Mouse (Mus musculus): ENCODE data around the gene Oosp3. TPM values are rescaled to one million over a fixed set of nuclear protein-coding genes. Genes with fewer than 3 reads are reported as not detected.

Oosp3 gene
- polyA plus RNA-seq (2014; fragmentation: Illumina TruSeq; extraction: RNeasy Lipid Tissue Mini Kit (QIAGEN cat#74804)) = 73.2 TPM

GRCm38 (mm10) chr19:11696755-11697154, at the start of gene Oosp3:
Gene Oosp3, plus strand, starts transcription at chr19:11697055.

DNA sequence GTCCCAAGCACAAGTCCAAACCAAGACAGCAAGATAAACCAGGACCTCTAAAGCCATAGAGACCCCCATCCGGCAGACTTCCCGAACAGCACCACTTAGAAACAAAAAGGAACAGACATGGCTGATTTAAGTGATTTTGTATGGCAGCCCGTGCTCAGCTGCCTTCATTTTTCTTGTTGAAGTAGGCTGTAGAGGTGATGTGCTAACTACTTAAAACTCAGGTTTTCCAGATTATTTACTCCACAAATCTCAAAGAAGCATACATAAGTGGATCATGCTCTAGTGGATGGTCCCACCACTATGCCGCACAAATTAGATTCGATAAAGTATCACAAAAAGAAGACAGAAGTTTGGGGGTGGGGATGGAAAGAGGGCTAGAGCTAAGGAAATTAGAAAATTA, 36.4 kb upstream of the Oosp3 start, which contains the start of gene Oosp2:
Gene Oosp2 (minus strand): TSS at position 101 of the 400 bp plus-strand sequence.

DNA sequence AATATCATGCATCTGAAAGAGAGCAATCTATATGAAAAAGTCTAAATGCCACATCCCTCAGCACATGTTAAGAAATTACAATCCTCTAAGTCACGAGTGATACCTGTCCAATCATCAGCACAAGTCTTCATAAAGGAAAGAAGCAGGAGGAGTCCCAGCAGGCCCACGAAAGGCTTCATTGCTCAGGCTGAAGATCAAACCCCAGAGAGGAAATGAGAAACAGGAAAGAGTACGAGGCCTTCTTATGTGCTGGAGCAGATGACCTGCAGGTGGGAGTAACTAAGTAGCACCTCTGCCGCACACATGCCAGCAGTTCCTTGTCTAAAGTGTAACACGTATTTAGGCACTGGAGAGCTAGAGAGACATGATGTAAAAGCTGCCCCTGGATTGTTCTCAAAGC, 6.0 kb upstream of the Oosp3 start, which contains the start of gene Oosp1:
Gene Oosp1 (minus strand): TSS at position 312 of the 400 bp plus-strand sequence.

DNA sequence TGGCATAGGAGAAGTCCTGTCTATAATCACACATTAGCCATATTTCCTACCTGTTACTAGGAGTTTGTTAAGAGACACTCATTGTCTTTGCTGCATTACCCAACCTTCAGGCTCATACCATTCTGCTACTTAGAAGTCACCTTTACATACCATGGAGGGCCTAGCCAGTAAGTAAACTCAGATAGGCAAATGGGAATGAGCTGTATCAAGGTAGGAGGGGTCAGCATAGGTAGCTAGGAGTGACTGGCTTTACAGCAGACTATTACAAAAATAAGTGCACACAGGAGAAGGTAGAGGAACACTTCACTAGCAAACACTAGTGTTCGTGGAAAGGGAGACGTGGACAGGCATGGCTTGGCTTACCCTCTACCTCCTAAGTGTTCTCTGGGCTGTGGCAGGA, 50.4 kb downstream of the Oosp3 start, which contains the start of gene Gif:
Gene Gif (plus strand): TSS at position 257 of the 400 bp plus-strand sequence.

Other genes with a start within 250 kb of the Oosp3 start
- gene Ms4a6c, start 227.7 kb upstream of the Oosp3 start, polyA plus RNA-seq (2014; fragmentation: Illumina TruSeq; extraction: RNeasy Lipid Tissue Mini Kit (QIAGEN cat#74804)) = 28.5 TPM
- gene Gm8369, start 211.1 kb upstream of the Oosp3 start, polyA plus RNA-seq (2014; fragmentation: Illumina TruSeq; extraction: RNeasy Lipid Tissue Mini Kit (QIAGEN cat#74804)) = 0.51 TPM
- 9.6 TPM for gene Ms4a6b, start 180.5 kb upstream of the Oosp3 start, polyA plus RNA-seq (2014; fragmentation: Illumina TruSeq; extraction: RNeasy Lipid Tissue Mini Kit (QIAGEN cat#74804))
- gene Ms4a4d, start 160.3 kb upstream of the Oosp3 start, polyA plus RNA-seq (2014; fragmentation: Illumina TruSeq; extraction: RNeasy Lipid Tissue Mini Kit (QIAGEN cat#74804)) = 60.8 TPM
- gene Ms4a6d, start 92.2 kb upstream of the Oosp3 start, polyA plus RNA-seq (2014; fragmentation: Illumina TruSeq; extraction: RNeasy Lipid Tissue Mini Kit (QIAGEN cat#74804)) = 9.6 TPM
- 1.2 TPM for gene Ms4a2, start 73.3 kb upstream of the Oosp3 start, polyA plus RNA-seq (2014; fragmentation: Illumina TruSeq; extraction: RNeasy Lipid Tissue Mini Kit (QIAGEN cat#74804))
- not detected for gene Ms4a3, start 56.2 kb upstream of the Oosp3 start, polyA plus RNA-seq (2014; fragmentation: Illumina TruSeq; extraction: RNeasy Lipid Tissue Mini Kit (QIAGEN cat#74804))
- gene Oosp2, start 36.5 kb upstream of the Oosp3 start, polyA plus RNA-seq (2014; fragmentation: Illumina TruSeq; extraction: RNeasy Lipid Tissue Mini Kit (QIAGEN cat#74804)) = 25.8 TPM
- gene Oosp1, start 5.9 kb upstream of the Oosp3 start, polyA plus RNA-seq (2014; fragmentation: Illumina TruSeq; extraction: RNeasy Lipid Tissue Mini Kit (QIAGEN cat#74804)) = 63.7 TPM
- not detected for gene Gif, start 50.5 kb downstream of the Oosp3 start, polyA plus RNA-seq (2014; fragmentation: Illumina TruSeq; extraction: RNeasy Lipid Tissue Mini Kit (QIAGEN cat#74804))
- gene Mrpl16, start 73.3 kb downstream of the Oosp3 start, polyA plus RNA-seq (2014; fragmentation: Illumina TruSeq; extraction: RNeasy Lipid Tissue Mini Kit (QIAGEN cat#74804)) = 33.5 TPM
- gene Stx3, start 122.3 kb downstream of the Oosp3 start, polyA plus RNA-seq (2014; fragmentation: Illumina TruSeq; extraction: RNeasy Lipid Tissue Mini Kit (QIAGEN cat#74804)) = 11.1 TPM
- not detected for gene Olfr1417, start 142.2 kb downstream of the Oosp3 start, polyA plus RNA-seq (2014; fragmentation: Illumina TruSeq; extraction: RNeasy Lipid Tissue Mini Kit (QIAGEN cat#74804))
- gene Olfr1418, start 164.0 kb downstream of the Oosp3 start, polyA plus RNA-seq (2014; fragmentation: Illumina TruSeq; extraction: RNeasy Lipid Tissue Mini Kit (QIAGEN cat#74804)) = not detected
- not detected for gene Olfr1419, start 178.1 kb downstream of the Oosp3 start, polyA plus RNA-seq (2014; fragmentation: Illumina TruSeq; extraction: RNeasy Lipid Tissue Mini Kit (QIAGEN cat#74804))
- gene Olfr1420, start 189.5 kb downstream of the Oosp3 start, polyA plus RNA-seq (2014; fragmentation: Illumina TruSeq; extraction: RNeasy Lipid Tissue Mini Kit (QIAGEN cat#74804)) = not detected
- gene Patl1, start 215.3 kb downstream of the Oosp3 start, polyA plus RNA-seq (2014; fragmentation: Illumina TruSeq; extraction: RNeasy Lipid Tissue Mini Kit (QIAGEN cat#74804)) = 52.3 TPM

Measured in ovary, adult 10 weeks (tissue).